Mouse (Mus musculus) myocyte (in vitro differentiated cells): ENCODE data around the gene Pccb. TPM values are rescaled to one million over a fixed set of nuclear protein-coding genes. Genes with fewer than 3 reads are reported as not detected.

ENCODE experiments used
- H3K27me3 ChIP-seq: one replicate; pipeline ENCODE4 v1.6.1; 2011; ENCODE audit not compliant: control insufficient read depth, insufficient read depth, insufficient read length
- H3K36me3 ChIP-seq: one replicate; pipeline ENCODE4 v1.6.1; 2011; ENCODE audit not compliant: control insufficient read depth, insufficient read depth
- H3K4me2 ChIP-seq: one replicate; pipeline ENCODE4 v1.6.1; 2011; ENCODE audit warnings: low read depth, control low read depth
- H3K4me3 ChIP-seq: one replicate; pipeline ENCODE4 v1.5.1; 2011; ENCODE audit warnings: mild to moderate bottlenecking, control low read depth, moderate library complexity
- H3K79me2 ChIP-seq: one replicate; pipeline ENCODE4 v1.6.1; 2011; ENCODE audit not compliant: control insufficient read depth, insufficient read depth
- H3ac ChIP-seq: one replicate; pipeline ENCODE4 v1.6.1; 2011; ENCODE audit not compliant: control insufficient read depth, insufficient read length
- CEBPB ChIP-seq: IDR thresholded peaks from 2 replicates; pipeline ENCODE4 v1.6.1; 2011; ENCODE audit warnings: mild to moderate bottlenecking, moderate library complexity; ENCODE audit not compliant: poor library complexity, insufficient read depth, severe bottlenecking
- E2F4 ChIP-seq: IDR thresholded peaks from one replicate; pipeline ENCODE4 v1.6.1; 2011; ENCODE audit warnings: mild to moderate bottlenecking, control low read depth, moderate library complexity; ENCODE audit not compliant: insufficient read depth
- MAX ChIP-seq: IDR thresholded peaks from one replicate; pipeline ENCODE4 v1.6.1; 2011; ENCODE audit warnings: low read depth, mild to moderate bottlenecking, control low read depth
- MYOD1 ChIP-seq, 3 experiments: IDR thresholded peaks; one replicate each; pipeline ENCODE4 v1.6.1; 2011; ENCODE audit warnings: control low read depth in 2 of 3, low read depth in 2 of 3, mild to moderate bottlenecking in 2 of 3, moderate library complexity in 1 of 3; ENCODE audit not compliant: insufficient read length in 2 of 3, control insufficient read depth in 1 of 3
- MYOG ChIP-seq, 3 experiments: IDR thresholded peaks; one replicate each; pipeline ENCODE4 v1.6.1; 2011; ENCODE audit warnings: control low read depth in 2 of 3, low read depth in 2 of 3, mild to moderate bottlenecking in 2 of 3; ENCODE audit not compliant: insufficient read length in 2 of 3, control insufficient read depth in 1 of 3, insufficient read depth in 1 of 3
- POLR2A ChIP-seq: IDR thresholded peaks from one replicate; pipeline ENCODE4 v1.6.1; 2011; ENCODE audit warnings: low read depth, mild to moderate bottlenecking, control low read depth, moderate library complexity; ENCODE audit not compliant: insufficient read length
- POLR2AphosphoS2 ChIP-seq: IDR thresholded peaks from one replicate; pipeline ENCODE4 v1.6.1; 2011; ENCODE audit warnings: low read depth, control low read depth; ENCODE audit not compliant: insufficient read length
- REST ChIP-seq: IDR thresholded peaks from one replicate; pipeline ENCODE4 v1.6.1; 2011; ENCODE audit warnings: mild to moderate bottlenecking, control low read depth, moderate library complexity; ENCODE audit not compliant: insufficient read depth, insufficient read length
- SRF ChIP-seq: IDR thresholded peaks from one replicate; pipeline ENCODE4 v1.6.1; 2011; ENCODE audit warnings: low read depth; ENCODE audit not compliant: control insufficient read depth, insufficient read length
- TCF12 ChIP-seq: IDR thresholded peaks from one replicate; pipeline ENCODE4 v1.6.1; 2011; ENCODE audit warnings: mild to moderate bottlenecking, control low read depth; ENCODE audit not compliant: poor library complexity, insufficient read depth, severe bottlenecking
- TCF3 ChIP-seq: IDR thresholded peaks from one replicate; pipeline ENCODE4 v1.6.1; 2011; ENCODE audit warnings: low read depth, control low read depth; ENCODE audit not compliant: insufficient read length
- USF1 ChIP-seq: IDR thresholded peaks from one replicate; pipeline ENCODE4 v1.6.1; 2011; ENCODE audit warnings: low read depth, mild to moderate bottlenecking, control low read depth, moderate library complexity
- polyA plus RNA-seq: library from polyadenylated mRNA; unstranded; fragments of >200 nt; fragmentation: generic; extraction: Trizol; gene quantifications from one replicate; pipeline ENCODE4 v1.2.1, GENCODE M21; 2012; ENCODE audit warnings: missing spikeins

The Pccb gene
- polyA plus RNA-seq, 1 experiment = 46.8 TPM

DNA sequence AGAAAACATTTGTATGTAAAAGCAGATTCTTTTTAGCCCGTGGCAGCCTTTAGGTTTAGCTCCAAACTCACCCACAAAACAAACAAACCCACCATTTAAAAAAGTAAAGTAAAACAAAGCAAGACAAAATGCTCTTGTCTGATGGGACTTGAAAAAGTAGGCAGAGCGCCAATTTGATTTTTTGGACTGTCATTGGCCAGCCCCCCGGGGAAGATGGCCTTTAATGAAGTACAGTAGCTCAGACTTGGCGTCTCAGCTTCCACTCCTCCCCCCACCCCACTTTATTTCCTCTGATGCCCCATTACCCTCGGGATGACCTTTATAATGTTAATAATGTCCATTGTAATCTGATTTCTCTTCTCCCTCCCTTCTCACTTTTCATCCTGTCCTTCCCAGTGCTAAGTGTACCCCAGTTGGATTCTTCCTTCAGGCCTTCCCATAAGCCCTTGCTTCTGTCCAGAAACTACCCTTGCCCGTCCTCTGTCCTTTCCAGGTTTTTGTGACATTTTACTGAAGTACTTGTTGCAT, 27.6 kb upstream of the Pccb start:
- Histone ChIP-seq H3ac (no peak overlapping the region), H3K27me3 (no peaks in the 10 kb centered on the region), H3K36me3 (no peaks in the 10 kb centered on the region), H3K4me3 (no peak overlapping the region), H3K79me2 (no peaks in the 10 kb centered on the region), H3K4me2 (no peak overlapping the region)
- TF ChIP-seq SRF (no peak), REST (no peak), USF1 (no peak)

- Histone ChIP-seq H3K4me3 (no peak overlapping the region), H3K4me2 (no peak overlapping the region), H3K27me3 (no peaks in the 10 kb centered on the region), H3K36me3 (no peaks in the 10 kb centered on the region), H3ac (no peak overlapping the region), H3K79me2 (no peaks in the 10 kb centered on the region)
- TF ChIP-seq MYOG (IDR thresholded peaks at IDR 0.05; ENCODE audit: control insufficient read depth in 1 of 3, insufficient read depth in 1 of 3, insufficient read length in 2 of 3, low read depth in 2 of 3) (no peak), MAX (no peak), REST (no peak), TCF12 (no peak), TCF3 (no peak), POLR2AphosphoS2 (no peak), E2F4 (no peak), SRF (no peak), POLR2A (no peak), CEBPB (no peak), USF1 (no peak), MYOD1 (IDR thresholded peaks at IDR 0.05; ENCODE audit: control insufficient read depth in 1 of 3, insufficient read length in 2 of 3, low read depth in 2 of 3) (no peak)
Observed at GRCm38 (mm10) chr9:101061035-101061434, 26.3 kb upstream of the Pccb start.

DNA sequence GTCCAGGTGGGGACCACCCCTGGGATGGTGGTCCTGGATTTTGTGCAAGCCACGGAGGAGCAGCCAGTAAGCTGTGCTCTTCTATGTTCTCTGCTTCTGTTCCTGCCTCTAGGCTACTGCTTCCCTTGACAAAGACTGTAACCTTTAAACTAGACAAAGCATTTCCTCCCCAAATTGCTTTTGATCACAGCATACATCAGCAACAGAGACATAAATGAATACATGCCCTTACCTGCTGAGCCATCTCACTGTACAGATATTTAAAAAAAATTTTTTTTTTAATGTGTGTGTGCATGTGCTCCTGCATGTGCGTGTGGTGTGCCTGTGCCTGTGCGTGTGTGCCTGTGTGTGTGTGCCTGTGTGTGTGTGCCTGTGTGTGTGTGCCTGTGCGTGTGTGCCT, 22.5 kb upstream of the Pccb start:
- H3K36me3 ChIP-seq = no peaks in the 10 kb centered on the region
- H3ac ChIP-seq = no peak overlapping the region
- TF ChIP-seq SRF (no peak), REST (no peak), MAX (no peak), TCF3 (no peak)
- no peaks in the 10 kb centered on the region for H3K79me2 ChIP-seq
- no peak overlapping the region for H3K4me3 ChIP-seq
- no peak overlapping the region for H3K4me2 ChIP-seq
- no peaks in the 10 kb centered on the region for H3K27me3 ChIP-seq

DNA sequence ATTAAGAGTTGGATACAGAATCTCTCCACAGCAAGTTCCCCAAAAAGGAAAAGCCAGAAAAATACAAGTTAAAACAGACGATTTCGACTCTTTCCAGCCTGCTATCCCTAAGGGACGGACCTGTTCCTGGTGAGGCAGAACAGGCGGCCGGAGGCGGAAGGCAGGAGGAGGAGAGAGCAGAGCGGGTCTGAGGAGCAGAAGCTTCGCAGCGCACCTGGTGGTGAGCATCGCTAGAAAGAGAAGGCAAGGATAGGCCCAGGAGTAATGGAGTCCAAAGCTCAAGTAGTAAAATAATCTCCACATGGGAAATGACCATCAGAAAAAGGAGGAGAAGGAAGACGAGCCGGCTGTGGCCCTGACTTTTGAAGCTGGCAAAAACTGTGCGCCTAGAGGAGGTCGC, 18.6 kb upstream of the Pccb start:
- no peaks in the 10 kb centered on the region for H3K27me3 ChIP-seq
- H3K4me2 ChIP-seq = no peak overlapping the region
- no peaks in the 10 kb centered on the region for H3K36me3 ChIP-seq
- H3K4me3 ChIP-seq = no peak overlapping the region
- H3K79me2 ChIP-seq = no peaks in the 10 kb centered on the region
- no peak for TF ChIP-seq SRF
- no peak for TF ChIP-seq TCF3
- no peak for TF ChIP-seq USF1
- no peak for TF ChIP-seq MAX
- no peak for TF ChIP-seq MYOG (IDR thresholded peaks at IDR 0.05; ENCODE audit: control insufficient read depth in 1 of 3, insufficient read depth in 1 of 3, insufficient read length in 2 of 3, low read depth in 2 of 3)
- TF ChIP-seq E2F4 = no peak
- TF ChIP-seq MYOD1 (IDR thresholded peaks at IDR 0.05; ENCODE audit: control insufficient read depth in 1 of 3, insufficient read length in 2 of 3, low read depth in 2 of 3) = no peak
- no peak for TF ChIP-seq POLR2AphosphoS2
- no peak for TF ChIP-seq REST
- TF ChIP-seq CEBPB = no peak
- no peak for TF ChIP-seq TCF12
- TF ChIP-seq POLR2A = no peak
- H3ac ChIP-seq = no peak overlapping the region

DNA sequence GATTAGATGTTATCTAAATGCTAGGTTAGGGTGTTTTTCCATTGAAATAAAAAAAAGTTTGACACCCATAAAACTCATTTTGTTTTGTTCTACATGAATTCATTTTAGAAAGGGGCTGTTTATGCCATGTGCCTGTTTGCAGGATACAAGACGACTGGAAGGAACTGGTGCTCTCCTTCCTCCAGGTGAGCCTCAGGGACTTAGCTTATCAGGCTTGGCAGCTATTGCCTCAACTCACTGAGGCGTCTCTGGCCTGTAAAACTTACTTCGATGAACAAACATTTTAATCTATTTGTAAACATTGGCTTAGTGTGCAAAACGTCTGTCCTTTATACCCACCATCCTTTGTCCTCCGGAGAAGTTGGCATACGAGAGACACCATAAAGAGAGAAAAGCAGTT, 18.0 kb upstream of the Pccb start:
- H3K4me3 ChIP-seq = no peak overlapping the region
- TF ChIP-seq MAX (no peak), USF1 (no peak), POLR2A (no peak), REST (no peak)
- H3K36me3 ChIP-seq = no peaks in the 10 kb centered on the region
- H3K4me2 ChIP-seq = no peak overlapping the region
- no peaks in the 10 kb centered on the region for H3K79me2 ChIP-seq
- H3K27me3 ChIP-seq = no peaks in the 10 kb centered on the region
- H3ac ChIP-seq = no peak overlapping the region

DNA sequence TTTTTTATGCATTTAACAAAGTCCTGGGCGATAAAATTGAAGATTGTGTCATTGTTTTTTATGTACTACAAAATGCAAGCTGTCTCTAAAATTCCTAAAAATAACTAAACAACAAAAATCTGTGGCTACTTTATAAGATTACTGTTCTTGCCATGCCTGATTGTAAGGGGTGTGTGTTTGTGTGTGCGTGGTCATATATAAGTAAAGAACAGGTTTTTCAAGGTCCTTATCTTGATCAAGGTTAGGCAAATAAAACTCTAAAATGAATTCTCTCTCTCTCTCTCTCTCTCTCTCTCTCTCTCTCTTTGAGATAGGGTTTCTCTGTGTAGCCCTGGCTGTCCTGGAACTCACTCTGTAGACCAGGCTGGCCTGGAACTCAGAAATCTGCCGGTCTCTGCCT, 17.3 kb upstream of the Pccb start:
- H3K4me2 ChIP-seq = no peak overlapping the region
- H3K36me3 ChIP-seq = no peaks in the 10 kb centered on the region
- H3K4me3 ChIP-seq = no peak overlapping the region
- no peaks in the 10 kb centered on the region for H3K27me3 ChIP-seq
- no peak overlapping the region for H3ac ChIP-seq
- H3K79me2 ChIP-seq = no peaks in the 10 kb centered on the region
- no peak for TF ChIP-seq USF1
- TF ChIP-seq REST = no peak
- TF ChIP-seq POLR2AphosphoS2 = no peak
- TF ChIP-seq TCF12 = no peak
- TF ChIP-seq MAX = no peak
- TF ChIP-seq SRF = no peak
- no peak for TF ChIP-seq MYOG (IDR thresholded peaks at IDR 0.05; ENCODE audit: control insufficient read depth in 1 of 3, insufficient read depth in 1 of 3, insufficient read length in 2 of 3, low read depth in 2 of 3)
